Mouse (Mus musculus) heart, adult 2 months (tissue): ENCODE data around the gene 1700012B07Rik. TPM values are rescaled to one million over a fixed set of nuclear protein-coding genes. Genes with fewer than 3 reads are reported as not detected.
A peak's percentile ranks its signal among the peaks of the same experiment; 100 is the strongest.

Experiments
- DNase-seq, 2 experiments: peaks; one replicate each; pipeline ENCODE4 v3.0.0; 2021
- H3K27ac ChIP-seq: fragments of 200-600 bp; 2 replicates; pipeline ENCODE4 v1.8.1; 2022
- H3K27me3 ChIP-seq: fragments of 200-500 bp; 2 replicates; pipeline ENCODE4 v1.6.1; 2012; ENCODE audit warnings: mild to moderate bottlenecking, low read length, inconsistent platforms, mixed read lengths; ENCODE audit not compliant: control insufficient read depth, insufficient read depth
- H3K36me3 ChIP-seq: fragments of 200-500 bp; 2 replicates; pipeline ENCODE4 v1.6.1; 2012; ENCODE audit warnings: low read length, inconsistent platforms; ENCODE audit not compliant: control insufficient read depth, insufficient read depth
- H3K4me1 ChIP-seq: fragments of 200-500 bp; 2 replicates; pipeline ENCODE4 v1.6.1; 2011; ENCODE audit warnings: low read length; ENCODE audit not compliant: control insufficient read depth, insufficient read depth
- H3K4me3 ChIP-seq: fragments of 200-600 bp; 2 replicates; pipeline ENCODE4 v1.8.1; 2022
- H3K79me2 ChIP-seq: fragments of 200-500 bp; replicated peaks from 2 replicates; pipeline ENCODE4 v1.6.1; 2012; ENCODE audit warnings: mild to moderate bottlenecking, inconsistent platforms, low read length, moderate library complexity, mixed read lengths; ENCODE audit not compliant: control insufficient read depth, insufficient read depth
- H3K9ac ChIP-seq: fragments of 200-500 bp; 2 replicates; pipeline ENCODE4 v1.6.1; 2012; ENCODE audit warnings: low read depth, mild to moderate bottlenecking, control low read depth, inconsistent platforms, low read length, mixed read lengths
- CTCF ChIP-seq: fragments of 200-600 bp; IDR thresholded peaks from 2 replicates; pipeline ENCODE4 v1.8.1; 2022; ENCODE audit warnings: antibody characterized with exemption, mild to moderate bottlenecking, moderate library complexity
- EP300 ChIP-seq: fragments of 200-500 bp; IDR thresholded peaks from 2 replicates; pipeline ENCODE4 v1.6.1; 2011; ENCODE audit warnings: low read depth, low read length, control low read depth; ENCODE audit not compliant: insufficient read depth
- POLR2A ChIP-seq: fragments of 200-500 bp; IDR thresholded peaks from 2 replicates; pipeline ENCODE4 v1.6.1; 2011; ENCODE audit warnings: mild to moderate bottlenecking, low read depth, low read length, control low read depth; ENCODE audit not compliant: insufficient read depth
- WGBS: fragments of 180-500 bp; shearing (Covaris S2); methylation state at CpG from one replicate; pipeline ENCODE4 v1.1.7; 2018; 5-methylcytosine and 5-hydroxymethylcytosine counted together
- intact Hi-C: fragments of 180-260 bp; cut with DNase I; formaldehyde crosslinking; loops from one replicate; pipeline ENCODE4 v1.15.1; 2025
- polyA plus RNA-seq: library from polyadenylated mRNA; depleted of rRNA; stranded (reverse); fragments of >200 nt; gene quantifications from 2 replicates; pipeline ENCODE4 v1.2.3, GENCODE M21; 2012
- total RNA-seq, 2 experiments: library from RNA; stranded (reverse); gene quantifications; 2 replicates each; pipeline ENCODE4 v1.2.3; 2021

1700012B07Rik gene
- total and polyA plus RNA-seq, 3 experiments, result not detected

DNA sequence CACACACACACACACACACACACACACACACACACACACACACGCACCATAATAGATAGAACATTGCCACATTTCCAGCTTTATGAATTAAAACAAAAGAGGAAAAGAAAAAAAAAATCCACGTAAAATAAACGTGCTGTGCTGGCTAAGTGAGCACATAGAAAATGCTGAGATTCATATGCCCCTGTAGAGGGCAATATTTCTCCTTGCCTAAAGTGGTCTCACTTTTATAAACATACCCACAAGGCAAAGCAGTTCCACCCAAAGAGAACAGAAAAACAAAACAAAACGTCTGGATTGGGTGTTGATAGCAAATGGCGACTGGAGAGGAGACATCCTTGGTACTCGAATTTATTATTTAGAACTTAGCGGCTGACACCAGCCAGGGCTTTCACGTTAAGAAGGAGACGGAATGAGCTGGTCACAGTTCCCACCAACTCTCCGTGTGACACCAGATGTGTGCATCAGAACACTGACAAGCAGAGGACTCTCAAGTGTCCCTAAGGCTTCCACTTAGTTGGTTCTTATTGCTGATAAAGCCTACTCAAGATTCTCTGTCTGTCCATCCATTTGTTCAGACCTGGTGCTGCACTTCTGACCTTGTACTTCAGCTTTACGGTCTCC, 38.8 kb upstream of the 1700012B07Rik start:
- TF ChIP-seq CTCF (peak; percentile 45), POLR2A (no peak), EP300 (no peak)

DNA sequence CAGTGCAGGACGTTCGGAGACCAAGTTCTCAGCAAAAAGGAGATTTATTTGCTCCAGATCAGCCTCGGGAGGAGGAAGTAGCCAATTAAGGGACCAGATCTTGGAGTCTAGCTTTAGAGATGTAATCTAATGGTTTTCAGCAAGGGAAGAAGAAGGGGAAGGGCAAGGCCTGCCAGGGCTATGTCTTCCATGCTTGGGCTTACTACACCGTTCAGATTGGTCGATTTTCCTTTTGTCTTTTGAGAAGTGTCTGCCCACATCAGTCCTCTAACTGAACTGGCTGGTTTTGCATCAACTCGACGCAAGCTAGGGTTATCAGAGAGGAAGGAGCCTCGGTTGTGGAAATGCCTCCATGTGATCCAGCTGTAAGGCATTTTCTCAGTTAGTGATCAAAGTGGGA, 37.7 kb upstream of the 1700012B07Rik start:
- no peaks in the 10 kb centered on the region for H3K4me1 ChIP-seq
- no peaks in the 10 kb centered on the region for H3K27me3 ChIP-seq
- H3K79me2 ChIP-seq, result no peaks in the 10 kb centered on the region
- no peaks in the 10 kb centered on the region for H3K36me3 ChIP-seq
- intact Hi-C loops, result no loop called here
- no peak overlapping the region for H3K4me3 ChIP-seq
- TF ChIP-seq CTCF, result no peak
- no peak for TF ChIP-seq POLR2A
- no peak for TF ChIP-seq EP300
- DNase-seq, result no peak
- no peak overlapping the region for H3K9ac ChIP-seq
- H3K27ac ChIP-seq, result no peak overlapping the region
- 53% methylated on average over 8 of the region's 8 CpGs for WGBS

More for the DNA sequence above, 38.8 kb upstream of the 1700012B07Rik start:
- no peak overlapping the region for H3K27ac ChIP-seq
- H3K4me3 ChIP-seq, result no peak overlapping the region
- intact Hi-C loops, result no loop called here
- H3K36me3 ChIP-seq, result no peaks in the 10 kb centered on the region
- no peak for DNase-seq
- H3K27me3 ChIP-seq, result no peaks in the 10 kb centered on the region; the same call in 1 of the 2 replicates
- no peak overlapping the region for H3K9ac ChIP-seq
- WGBS, result 56% methylated on average over 11 of the region's 11 CpGs
- H3K4me1 ChIP-seq, result no peaks in the 10 kb centered on the region
- no peaks in the 10 kb centered on the region for H3K79me2 ChIP-seq

DNA sequence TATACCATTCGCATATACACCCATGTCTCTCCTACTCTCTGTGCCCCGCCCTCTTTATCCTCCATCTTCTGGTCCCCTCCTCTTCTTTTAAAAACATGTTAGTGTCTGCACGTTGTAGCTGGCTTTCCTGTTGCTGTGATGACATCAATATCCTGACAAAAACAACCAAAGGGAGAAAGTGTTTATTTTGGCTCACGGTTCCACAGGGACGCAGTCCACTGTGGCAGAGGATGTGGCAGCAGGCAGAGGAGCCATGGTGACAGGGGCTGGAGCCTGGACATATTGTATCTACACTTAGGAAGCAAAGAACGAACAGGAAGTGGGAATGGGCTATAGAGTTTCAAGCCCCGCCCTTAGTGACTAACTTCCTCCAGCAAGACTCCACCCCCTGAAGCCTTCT, 36.1 kb upstream of the 1700012B07Rik start:
- no peaks in the 10 kb centered on the region for H3K27me3 ChIP-seq

DNA sequence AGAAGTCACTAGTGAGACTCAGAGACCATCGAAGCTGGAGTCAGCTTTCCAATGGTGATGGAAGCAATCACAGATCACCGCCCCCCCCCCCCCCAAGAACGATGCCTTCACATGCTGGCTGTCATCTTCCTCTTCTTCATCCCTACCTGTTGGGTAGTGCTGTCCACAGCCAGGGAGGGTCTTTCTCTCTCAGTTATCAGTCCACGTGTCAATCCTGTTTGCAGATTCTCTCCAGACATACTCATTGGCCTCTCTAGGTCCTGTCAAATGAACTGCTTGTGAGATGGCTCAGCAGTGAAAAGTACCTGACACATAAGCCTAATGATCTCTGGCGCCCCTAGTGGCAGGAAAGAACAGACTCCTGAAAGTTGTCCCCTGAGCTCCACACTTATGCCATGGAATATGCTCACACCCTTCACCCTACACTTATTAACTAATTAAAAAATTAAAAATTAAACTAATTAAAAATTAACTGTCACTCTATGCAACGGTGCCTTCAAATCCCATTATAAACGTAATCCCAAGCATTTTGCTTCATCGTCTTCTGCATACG, 35.4 kb upstream of the 1700012B07Rik start:
- peaks cover 2% of the 10 kb centered on the region for H3K4me1 ChIP-seq
- intact Hi-C loops, result loop anchor here (5.0 kb wide), 4 partner anchors 276 to 621 kb away; no protein-coding TSS in a partner anchor
- no peaks in the 10 kb centered on the region for H3K79me2 ChIP-seq
- H3K27me3 ChIP-seq, result no peaks in the 10 kb centered on the region
- no peak overlapping the region for H3K4me3 ChIP-seq
- no peaks in the 10 kb centered on the region for H3K36me3 ChIP-seq
- TF ChIP-seq EP300 (no peak), POLR2A (no peak), CTCF (peak; percentile 96)
- no peak overlapping the region for H3K9ac ChIP-seq
- H3K27ac ChIP-seq, result no peak overlapping the region
- peak; percentile 34 to 57 for DNase-seq
- WGBS, result 63% methylated on average over 9 of the region's 9 CpGs

More for the DNA sequence above, 36.1 kb upstream of the 1700012B07Rik start:
- intact Hi-C loops, result loop anchor here (5.0 kb wide), 4 partner anchors 277 to 622 kb away; no protein-coding TSS in a partner anchor
- 60% methylated on average over 7 of the region's 7 CpGs for WGBS
- Histone ChIP-seq H3K4me3 (no peak overlapping the region), H3K36me3 (no peaks in the 10 kb centered on the region), H3K79me2 (no peaks in the 10 kb centered on the region), H3K4me1 (peaks cover 2% of the 10 kb centered on the region), H3K27ac (no peak overlapping the region), H3K9ac (no peak overlapping the region)
- TF ChIP-seq POLR2A (no peak), EP300 (no peak)
- DNase-seq, result no peak

DNA sequence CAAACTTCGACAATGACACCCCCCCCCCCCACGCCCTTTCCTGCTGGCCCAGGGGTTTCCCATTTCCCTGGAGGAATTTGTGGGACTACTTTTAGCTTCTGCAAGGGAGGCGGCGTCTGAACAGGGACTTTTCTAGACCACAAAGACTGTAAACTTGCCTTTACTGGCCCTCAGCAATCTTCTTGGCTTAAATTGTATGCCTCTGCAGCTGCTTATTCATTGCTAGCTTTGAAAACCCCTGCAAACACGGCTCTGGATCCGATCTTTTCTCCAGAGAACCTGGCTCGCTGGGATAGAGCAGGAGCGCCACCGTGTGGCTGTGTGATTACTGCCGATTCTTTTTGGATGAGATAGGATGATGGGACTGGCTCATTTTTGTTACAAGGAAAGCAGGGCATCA, 32.7 kb upstream of the 1700012B07Rik start:
- Histone ChIP-seq H3K27me3 (no peaks in the 10 kb centered on the region), H3K4me3 (peak overlapping the region; percentile 20; the same call in 1 of the 2 replicates), H3K9ac (no peak overlapping the region), H3K27ac (peak overlapping the region; percentile 75), H3K4me1 (peaks cover 2% of the 10 kb centered on the region), H3K36me3 (no peaks in the 10 kb centered on the region), H3K79me2 (no peaks in the 10 kb centered on the region)
- DNase-seq, result peak; percentile 87 to 95
- TF ChIP-seq POLR2A (no peak), CTCF (peak; percentile 99), EP300 (peak; percentile 94)
- 2% methylated on average over 10 of the region's 10 CpGs for WGBS
- intact Hi-C loops, result loop anchor here (1.0 to 5.0 kb wide), 8 partner anchors 138 to 618 kb away; partner anchors contain the start of gene Fam20a

DNA sequence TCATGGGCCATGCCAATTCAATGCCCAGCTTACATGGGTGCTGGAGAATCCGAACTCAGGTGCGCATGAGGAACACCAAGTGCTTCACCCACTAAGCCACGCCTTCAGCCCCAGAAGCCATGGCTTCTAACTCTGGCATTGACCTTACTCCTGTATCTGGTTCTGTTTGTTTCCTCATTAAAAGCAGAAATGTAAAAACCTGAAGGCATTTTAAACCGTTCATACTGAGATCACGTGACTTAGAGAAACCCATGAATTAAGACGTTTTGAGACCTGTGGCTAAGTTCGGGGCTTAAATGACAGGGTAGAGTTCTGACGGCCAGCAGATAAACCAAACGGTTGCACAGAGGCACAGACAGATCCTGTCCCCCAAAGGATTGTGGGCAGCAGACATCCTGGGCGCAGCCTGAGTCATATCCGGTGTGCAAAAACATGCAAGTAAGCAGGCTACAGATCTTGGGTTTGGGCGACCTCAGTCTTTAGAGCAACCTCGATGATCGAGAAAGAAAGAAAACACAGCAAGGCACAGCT, 32.2 kb upstream of the 1700012B07Rik start:
- Histone ChIP-seq H3K9ac (peak overlapping the region; percentile 22; the same call in 1 of the 2 replicates), H3K27ac (peak overlapping the region; percentile 75), H3K27me3 (no peaks in the 10 kb centered on the region), H3K4me1 (peaks cover 2% of the 10 kb centered on the region), H3K79me2 (no peaks in the 10 kb centered on the region), H3K4me3 (no peak overlapping the region; the same call in 1 of the 2 replicates), H3K36me3 (no peaks in the 10 kb centered on the region)
- 50% methylated on average over 14 of the region's 14 CpGs for WGBS
- peak; percentile 48 to 66 for DNase-seq
- TF ChIP-seq CTCF (no peak), EP300 (0 out of 2 replicates have a peak, but pooled peaks have one; percentile 51), POLR2A (0 out of 2 replicates have a peak, but pooled peaks have one; percentile 26)
- intact Hi-C loops, result loop anchor here (1.0 to 5.0 kb wide), 8 partner anchors 137 to 618 kb away; partner anchors contain the start of gene Fam20a
